In genomic region chr12:117345088-117345977, GRCm38 (mm10) we compare ENCODE assay signal across 8 mouse cellular contexts.
DNase-seq lines count a peak whose midpoint lies in the region; TF ChIP-seq lines count a peak whose summit lies in the region.

No protein-coding gene starts in this region.

- no peaks in the 10 kb centered on the region for H3K27me3 ChIP-seq in hindbrain, embryonic 10.5 days (ENCODE audit: insufficient read depth, poor library complexity, severe bottlenecking)
- no peaks in the 10 kb centered on the region for H3K27me3 ChIP-seq in heart, adult 2 months (ENCODE audit: control insufficient read depth, insufficient read depth, low read length)

- no peak overlapping the region; the same call in 1 of the 2 replicates for H3K4me3 ChIP-seq in cortical plate, adult 2 months (ENCODE audit: insufficient read depth, low read length)
- H3K4me3 ChIP-seq in hindbrain, embryonic 10.5 days, result peak overlapping the region; percentile 38
- no peak overlapping the region for H3K4me3 ChIP-seq in heart, adult 2 months

- TF ChIP-seq CTCF in cortical plate, adult 2 months (IDR thresholded peaks at IDR 0.05; ENCODE audit: extremely low read depth, insufficient read depth, low read length), result no peak
- TF ChIP-seq CTCF in heart, adult 2 months (IDR thresholded peaks at IDR 0.05), result no peak

- no peak for TF ChIP-seq EP300 in heart, adult 2 months (IDR thresholded peaks at IDR 0.05; ENCODE audit: insufficient read depth, low read depth, low read length)

- no peaks in the 10 kb centered on the region for H3K79me2 ChIP-seq in heart, adult 2 months (replicated peaks; ENCODE audit: control insufficient read depth, insufficient read depth, low read length)

- no peaks in the 10 kb centered on the region for H3K36me3 ChIP-seq in hindbrain, embryonic 10.5 days
- H3K36me3 ChIP-seq in heart, adult 2 months (ENCODE audit: control insufficient read depth, insufficient read depth, low read length), result no peaks in the 10 kb centered on the region

- H3K9ac ChIP-seq in heart, adult 2 months (ENCODE audit: low read depth, low read length), result no peak overlapping the region

- peaks cover 11% of the 10 kb centered on the region for H3K4me1 ChIP-seq in cortical plate, adult 2 months (ENCODE audit: control insufficient read depth, insufficient read depth, low read length)
- H3K4me1 ChIP-seq in hindbrain, embryonic 10.5 days (replicated peaks), result peaks cover 86% of the 10 kb centered on the region
- no peaks in the 10 kb centered on the region for H3K4me1 ChIP-seq in heart, adult 2 months (ENCODE audit: control insufficient read depth, insufficient read depth, low read length)

- intact Hi-C loops in left cerebral cortex, postnatal 25 days (cut with DNase I), result loop anchor here (5.0 kb wide), 1 partner anchor 318 kb away; no protein-coding TSS in a partner anchor
- intact Hi-C loops in heart, adult 2 months (cut with DNase I), result no loop called here

- 10% methylated on average over 20 of the region's 20 CpGs for WGBS in hindbrain, embryonic 10.5 days
- 40% methylated on average over 20 of the region's 20 CpGs for WGBS in heart, adult 2 months

- peak; percentile 40 for DNase-seq in WW6 (ENCODE audit: low read depth, low spot score)
- peak; percentile 88 for DNase-seq in hindbrain, embryonic 10.5 days (ENCODE audit: low spot score)
- peak; percentile 79 to 95 for DNase-seq in left cerebral cortex, postnatal 25 days (ENCODE audit: low spot score in 2 of 2)
- DNase-seq in retina, postnatal 7 days (ENCODE audit: low read depth, low spot score), result peak; percentile 43
- DNase-seq in heart, adult 2 months, result no peak
- no peak for DNase-seq in adrenal gland, postnatal 10 days
- DNase-seq in c-Kit-positive CD71-positive TER-119-positive erythroid progenitor cells, embryonic 14.5 days (ENCODE audit: low spot score), result no peak

- H3K9me3 ChIP-seq in hindbrain, embryonic 10.5 days, result no peaks in the 10 kb centered on the region

- H3K27ac ChIP-seq in cortical plate, adult 2 months (ENCODE audit: insufficient read depth, low read length), result peak overlapping the region; percentile 90
- H3K27ac ChIP-seq in hindbrain, embryonic 10.5 days, result peak overlapping the region; percentile 91
- no peak overlapping the region for H3K27ac ChIP-seq in heart, adult 2 months

- TF ChIP-seq POLR2A in cortical plate, adult 2 months (IDR thresholded peaks at IDR 0.05; ENCODE audit: extremely low read depth, insufficient read depth, low read length), result no peak
- TF ChIP-seq POLR2A in heart, adult 2 months (IDR thresholded peaks at IDR 0.05; ENCODE audit: insufficient read depth, low read depth, low read length), result no peak

Comparison
In these comparisons a context has a peak if more than half of its experiments do, and no peak if none do; other contexts are left out.
1. DNase-seq: peak in WW6 (single experiment), hindbrain, embryonic 10.5 days (single experiment), left cerebral cortex, postnatal 25 days (2 of 2) and retina, postnatal 7 days (single experiment); none in heart, adult 2 months (0 of 2), adrenal gland, postnatal 10 days (single experiment) and c-Kit-positive CD71-positive TER-119-positive erythroid progenitor cells, embryonic 14.5 days (single experiment).